Mouse (Mus musculus) intestine, embryonic 15.5 days (tissue): Measurements from ENCODE around the gene Gm6871. TPM values are rescaled to one million over a fixed set of nuclear protein-coding genes. Genes with fewer than 3 reads are reported as not detected.
"Not testable (repeated sequence)": the region's sequence is repeated elsewhere in the genome, so short reads cannot be mapped to it uniquely, and the experiment has no call there.

ENCODE experiments used
- ATAC-seq: fragments of 200-750 bp; cut with Nextera tagmentation; 2 replicates; pipeline ENCODE4 v1.8.0; 2017; ENCODE audit warnings: moderate TSS enrichment, moderate library complexity
- H3K27ac ChIP-seq: fragments of 300-500 bp; sonication (generic); 2 replicates; pipeline ENCODE4 v1.5.1; 2015; ENCODE audit warnings: mild to moderate bottlenecking, inconsistent platforms
- H3K27me3 ChIP-seq: fragments of 300-500 bp; sonication (generic); replicated peaks from 2 replicates; pipeline ENCODE4 v1.6.1; 2015; ENCODE audit warnings: inconsistent platforms
- H3K36me3 ChIP-seq: fragments of 300-500 bp; sonication (generic); 2 replicates; pipeline ENCODE4 v1.6.1; 2015; ENCODE audit warnings: inconsistent platforms
- H3K4me1 ChIP-seq: fragments of 300-500 bp; sonication (generic); replicated peaks from 2 replicates; pipeline ENCODE4 v1.6.1; 2015; ENCODE audit warnings: inconsistent platforms
- H3K4me2 ChIP-seq: fragments of 300-500 bp; sonication (generic); replicated peaks from 2 replicates; pipeline ENCODE4 v1.6.1; 2015; ENCODE audit warnings: mild to moderate bottlenecking, inconsistent platforms
- H3K4me3 ChIP-seq: fragments of 300-500 bp; sonication (generic); replicated peaks from 2 replicates; pipeline ENCODE4 v1.5.1; 2015; ENCODE audit warnings: inconsistent platforms
- H3K9ac ChIP-seq: fragments of 300-500 bp; sonication (generic); 2 replicates; pipeline ENCODE4 v1.6.1; 2015; ENCODE audit warnings: inconsistent platforms
- H3K9me3 ChIP-seq: fragments of 300-500 bp; sonication (generic); 2 replicates; pipeline ENCODE4 v1.6.1; 2016; ENCODE audit warnings: inconsistent platforms
- WGBS: fragments of 180-500 bp; shearing (Covaris S2); methylation state at CpG from one replicate; pipeline ENCODE4 v1.1.7; 2015; 5-methylcytosine and 5-hydroxymethylcytosine counted together
- polyA plus RNA-seq: library from polyadenylated mRNA; unstranded; fragments of >200 nt; fragmentation: Nextera tagmentation; extraction: Ambion mirVana; gene quantifications from 2 replicates; pipeline ENCODE4 v1.2.1, GENCODE M21; 2015

The Gm6871 gene
- polyA plus RNA-seq, 1 experiment from 2014 or later, result not detected

DNA sequence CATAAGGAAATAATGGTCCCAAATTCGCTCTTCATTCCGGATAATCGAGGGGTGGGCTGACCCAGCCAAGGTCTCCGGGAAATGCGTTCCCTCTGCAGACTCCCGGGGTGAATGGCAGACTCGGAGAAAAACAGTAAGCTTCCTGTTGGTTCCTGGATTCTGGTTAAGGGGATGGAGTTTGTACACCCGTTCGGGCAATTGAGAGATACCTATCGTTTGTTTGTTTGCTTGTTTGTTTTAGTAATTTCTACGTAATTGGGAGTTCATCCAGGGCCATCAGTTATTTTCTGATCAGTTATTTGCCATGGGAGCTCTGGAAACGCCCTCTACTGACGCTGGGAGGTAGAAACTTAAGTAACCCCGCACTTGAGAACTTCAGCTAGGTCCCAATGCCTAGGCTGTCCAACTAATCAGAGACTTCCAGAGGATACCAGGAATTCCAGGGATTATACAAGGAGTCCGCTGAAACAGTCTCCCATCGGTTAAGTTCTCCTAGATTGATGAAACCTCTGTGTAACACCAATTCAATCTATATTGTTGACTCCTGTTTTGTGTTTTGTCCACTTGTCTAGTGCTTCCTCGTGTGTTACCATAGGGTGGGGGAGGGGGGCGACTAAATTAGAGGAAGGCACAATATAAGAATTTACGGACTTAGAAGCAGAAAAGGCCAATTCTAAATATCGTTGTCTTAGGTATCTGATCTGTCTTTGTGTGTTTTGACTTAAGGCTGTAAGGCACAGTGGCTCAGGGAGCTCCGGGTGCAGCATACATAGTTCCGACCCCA, 73.1 kb downstream of the Gm6871 start:
- peak; percentile 51 for ATAC-seq
- Histone ChIP-seq H3K9me3 (no peaks in the 10 kb centered on the region), H3K36me3 (no peaks in the 10 kb centered on the region), H3K27me3 (no peaks in the 10 kb centered on the region), H3K27ac (no peak overlapping the region), H3K4me2 (peak overlapping the region; percentile 76), H3K4me1 (no peaks in the 10 kb centered on the region), H3K4me3 (peak overlapping the region; percentile 54), H3K9ac (no peak overlapping the region)
- WGBS, result 18% methylated on average over 22 of the region's 22 CpGs

DNA sequence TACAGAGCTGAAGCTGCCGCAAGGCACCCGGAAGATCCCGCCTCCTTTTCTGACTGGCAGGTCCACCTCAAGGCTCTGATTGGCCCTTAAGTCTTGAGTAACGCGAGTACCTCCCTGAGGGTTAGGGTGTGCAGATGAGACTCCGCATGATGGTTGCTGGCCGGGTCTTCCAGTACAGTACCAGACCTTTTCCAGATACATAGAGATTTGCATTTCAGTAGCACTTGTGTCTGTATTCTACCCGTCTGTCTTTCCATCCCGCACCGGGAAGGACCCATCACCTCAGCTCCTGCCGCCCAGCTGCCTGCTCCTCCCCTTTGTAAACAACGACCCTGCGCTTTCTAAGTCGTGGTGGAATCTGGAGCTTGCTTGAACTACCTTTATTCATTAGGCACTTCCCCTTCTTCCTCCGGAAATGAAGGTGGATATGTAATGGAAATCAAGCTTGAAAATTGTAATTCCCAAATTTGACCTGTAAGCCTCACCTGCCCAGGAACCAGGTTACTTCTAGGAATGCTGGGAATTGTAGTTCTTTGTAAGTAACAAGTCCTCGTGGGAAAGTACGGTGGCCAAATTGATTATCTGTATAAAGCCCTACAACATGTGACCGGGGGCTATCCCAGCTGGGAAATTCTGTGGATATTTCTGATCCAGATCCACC, 73.9 kb downstream of the Gm6871 start, which contains the start of the genes Gm20449 and AW146154:
Gm20449 (minus strand) TSS at position 29 of the 661 bp plus-strand sequence.
AW146154 (minus strand) TSS at position 502 of the 661 bp plus-strand sequence.
- H3K27me3 ChIP-seq, result no peaks in the 10 kb centered on the region
- WGBS, result under 1% methylated on average over 18 of the region's 18 CpGs
- H3K9me3 ChIP-seq, result no peaks in the 10 kb centered on the region
- H3K4me2 ChIP-seq, result peak within 1 kb of the TSS; percentile 76
- H3K27ac ChIP-seq, result peak within 1 kb of the TSS; percentile 68
- no peaks in the 10 kb centered on the region for H3K36me3 ChIP-seq
- ATAC-seq, result peak; percentile 99
- H3K9ac ChIP-seq, result peak within 1 kb of the TSS; percentile 62
- no peaks in the 10 kb centered on the region for H3K4me1 ChIP-seq
- peak within 1 kb of the TSS; percentile 54 for H3K4me3 ChIP-seq

GRCm38 (mm10) chr7:41499018-41499388, 74.5 kb downstream of the Gm6871 start:
- H3K27me3 ChIP-seq, H3K36me3 ChIP-seq, H3K9me3 ChIP-seq, H3K4me1 ChIP-seq: not testable (repeated sequence)
- ATAC-seq, result peak; percentile 72
- peak overlapping the region; percentile 54 for H3K4me3 ChIP-seq
- 0% methylated on average over 6 of the region's 6 CpGs for WGBS
- peak overlapping the region; percentile 76 for H3K4me2 ChIP-seq
- peak overlapping the region; percentile 62 for H3K9ac ChIP-seq
- H3K27ac ChIP-seq, result peak overlapping the region; percentile 68; the same call in 1 of the 2 replicates

GRCm38 (mm10) chr7:41498464-41498863, 75.0 kb downstream of the Gm6871 start:
- not testable (repeated sequence) for H3K27me3 ChIP-seq, H3K36me3 ChIP-seq, H3K9me3 ChIP-seq, ATAC-seq, H3K9ac ChIP-seq, H3K27ac ChIP-seq, H3K4me1 ChIP-seq
- peak overlapping the region; percentile 54 for H3K4me3 ChIP-seq
- WGBS, result 76% methylated on average over 4 of the region's 4 CpGs
- H3K4me2 ChIP-seq, result peak overlapping the region; percentile 76

- H3K4me3 ChIP-seq, result no peak overlapping the region
- no peaks in the 10 kb centered on the region for H3K27me3 ChIP-seq
- 93% methylated on average over 2 of the region's 2 CpGs for WGBS
- no peaks in the 10 kb centered on the region for H3K4me1 ChIP-seq
- no peak overlapping the region for H3K4me2 ChIP-seq
- no peak overlapping the region for H3K9ac ChIP-seq
- no peak for ATAC-seq
- no peak overlapping the region for H3K27ac ChIP-seq
- no peaks in the 10 kb centered on the region for H3K36me3 ChIP-seq
- H3K9me3 ChIP-seq, result no peaks in the 10 kb centered on the region
These were observed 75.6 kb downstream of the Gm6871 start for GRCm38 (mm10) chr7:41497871-41498270.

Other genes with a start within 250 kb of the Gm6871 start
- 10.6 and 12.1 TPM in 2 replicates for gene AI987944, start 180.3 kb downstream of the Gm6871 start, polyA plus RNA-seq
- gene Vmn2r57, start 125.0 kb downstream of the Gm6871 start, polyA plus RNA-seq, result 0.18 and 0.24 TPM in 2 replicates
- gene Gm20449, start 74.2 kb downstream of the Gm6871 start, polyA plus RNA-seq, result 0.06 TPM in 2 replicates
- gene AW146154, start 73.8 kb downstream of the Gm6871 start, polyA plus RNA-seq, result 8.7 and 10.8 TPM in 2 replicates
- 8.7 and 10.4 TPM in 2 replicates for gene 2610021A01Rik, start 25.6 kb upstream of the Gm6871 start, polyA plus RNA-seq
- 7.5 and 7.6 TPM in 2 replicates for gene Zfp788, start 59.5 kb upstream of the Gm6871 start, polyA plus RNA-seq